Mouse (Mus musculus) common myeloid progenitor, adult 5-6 weeks (primary cell): ENCODE measurements around the gene Metrn. TPM values are rescaled to one million over a fixed set of nuclear protein-coding genes. Genes with fewer than 3 reads are reported as not detected.

ENCODE experiments used
- ATAC-seq: replicated peaks from 2 replicates; pipeline ENCODE4 v1.8.0; 2016; ENCODE audit warnings: low read depth, mild to moderate bottlenecking, moderate TSS enrichment, inconsistent platforms; ENCODE audit not compliant: poor library complexity, severe bottlenecking
- total RNA-seq: library from RNA; stranded (forward); fragments of 200-1000, 187-1606 nt; gene quantifications from 2 replicates; pipeline ENCODE4 v1.2.3, GENCODE M21; 2017

Metrn gene
- total RNA-seq: 26.7 and 27.8 TPM in 2 replicates

- ATAC-seq: peak; percentile 62
Measured at GRCm38 (mm10) chr17:25796951-25797369, at the start of gene Metrn. Metrn (minus strand) TSS chr17:25797136.

GRCm38 (mm10) chr17:25844396-25844901, 47.5 kb upstream of the Metrn start, which contains the start of gene Rhot2:
Rhot2 (minus strand) TSS chr17:25844851.
- ATAC-seq: peak; percentile 98

- no peak; the same call in 1 of the 2 replicates for ATAC-seq
Measured at GRCm38 (mm10) chr17:25843636-25844395, 46.9 kb upstream of the Metrn start.

GRCm38 (mm10) chr17:25843122-25843521, 46.2 kb upstream of the Metrn start:
- ATAC-seq: no peak

- no peak for ATAC-seq
Measured at GRCm38 (mm10) chr17:25842509-25842908, 45.6 kb upstream of the Metrn start.

- no peak for ATAC-seq
Measured at GRCm38 (mm10) chr17:25841117-25841880, 44.4 kb upstream of the Metrn start, which contains the start of gene Gm20683. Gm20683 (minus strand) TSS chr17:25841763.

GRCm38 (mm10) chr17:25840519-25840918, 43.6 kb upstream of the Metrn start:
- ATAC-seq: no peak

GRCm38 (mm10) chr17:25839455-25840235, 42.7 kb upstream of the Metrn start:
- ATAC-seq: no peak

- no peak for ATAC-seq
Measured at GRCm38 (mm10) chr17:25838904-25839303, 42.0 kb upstream of the Metrn start.

GRCm38 (mm10) chr17:25837533-25837932, 40.6 kb upstream of the Metrn start:
- ATAC-seq: no peak

- ATAC-seq: peak; percentile 17; the same call in 1 of the 2 replicates
Measured at GRCm38 (mm10) chr17:25837076-25837410, 40.1 kb upstream of the Metrn start, which contains the start of gene Rhbdl1. Rhbdl1 (minus strand) TSS chr17:25837295.

- ATAC-seq: no peak
Measured at GRCm38 (mm10) chr17:25836397-25837075, 39.6 kb upstream of the Metrn start.

- no peak for ATAC-seq
Measured at GRCm38 (mm10) chr17:25835816-25836215, 38.9 kb upstream of the Metrn start.

- ATAC-seq: no peak
Measured at GRCm38 (mm10) chr17:25835301-25835700, 38.4 kb upstream of the Metrn start.

GRCm38 (mm10) chr17:25834595-25835222, 37.8 kb upstream of the Metrn start:
- no peak for ATAC-seq

- ATAC-seq: no peak
Measured at GRCm38 (mm10) chr17:25833961-25834594, 37.1 kb upstream of the Metrn start.

- peak; percentile 36 for ATAC-seq
Measured at GRCm38 (mm10) chr17:25833291-25833663, 36.3 kb upstream of the Metrn start, which contains the start of gene Stub1. Stub1 (minus strand) TSS chr17:25833404.

GRCm38 (mm10) chr17:25832436-25833290, 35.7 kb upstream of the Metrn start:
- peak; percentile 77 for ATAC-seq
